10 mouse cellular contexts compared by ENCODE assay signal in the genomic region with DNA sequence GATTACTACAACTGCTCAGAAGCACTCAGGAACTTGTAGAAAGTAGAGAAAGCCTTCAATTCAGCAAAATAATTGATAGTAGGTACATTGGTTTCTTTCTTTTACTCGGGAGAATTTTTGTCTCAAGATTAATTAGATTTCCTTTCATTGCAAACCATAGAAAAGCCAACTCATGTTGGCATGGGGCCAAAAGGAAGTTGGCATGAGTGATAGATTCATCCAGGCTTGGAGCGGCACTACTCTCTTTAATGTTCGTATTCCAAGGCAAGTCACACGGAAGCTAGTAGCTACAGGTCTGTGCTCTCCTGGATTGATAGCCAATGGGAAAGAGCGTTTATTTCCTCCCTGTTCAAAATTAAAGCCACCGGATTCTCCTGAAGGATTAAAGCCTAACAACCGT.
A peak's percentile ranks its signal among the peaks of the same experiment; 100 is the strongest.
DNase-seq lines count a peak whose midpoint lies in the region; ATAC-seq and TF ChIP-seq lines count a peak whose summit lies in the region.
"Had no signal": no experiment of that assay in that cellular context is flagged by ENCODE, and none has a peak within 500 bp of the region (broad histone marks: within the 10 kb centered on the region; RNA-seq: fewer than 3 reads in every experiment).

No protein-coding gene starts in this region.

- TF ChIP-seq POLR2A in thymus, adult 2 months (IDR thresholded peaks at IDR 0.05; ENCODE audit: control insufficient read depth, extremely low read depth, insufficient read depth, low read length, poor library complexity): no peak

- no peaks in the 10 kb centered on the region for H3K9me3 ChIP-seq in kidney, postnatal 0 days (replicated peaks; ENCODE audit: low read length)
- H3K9me3 ChIP-seq in kidney, embryonic 16.5 days (ENCODE audit: low read length): no peaks in the 10 kb centered on the region
- H3K9me3 ChIP-seq: heart, embryonic 12.5 days had no signal

- ATAC-seq in kidney, postnatal 0 days (replicated peaks; ENCODE audit: low FRiP score, low read depth): no peak
- no peak for ATAC-seq in kidney, embryonic 16.5 days (ENCODE audit: low FRiP score, low TSS enrichment)
- ATAC-seq: inflammation-experienced regulatory T-cells, adult 6 months had no signal

- no peaks in the 10 kb centered on the region for H3K27me3 ChIP-seq in kidney, postnatal 0 days (ENCODE audit: insufficient read depth, low read length)
- no peaks in the 10 kb centered on the region for H3K27me3 ChIP-seq in kidney, embryonic 16.5 days (ENCODE audit: insufficient read depth, low read length)
- H3K27me3 ChIP-seq in thymus, adult 2 months (ENCODE audit: control insufficient read depth, insufficient read depth, low read length): no peaks in the 10 kb centered on the region
- H3K27me3 ChIP-seq: heart, embryonic 12.5 days had no signal

- WGBS in kidney, postnatal 0 days: 65% methylated on average over 7 of the region's 7 CpGs
- 71% methylated on average over 7 of the region's 7 CpGs for WGBS in kidney, embryonic 16.5 days
- 50% methylated on average over 7 of the region's 7 CpGs for WGBS in thymus, adult 2 months

- no peak overlapping the region for H3K4me3 ChIP-seq in kidney, postnatal 0 days (replicated peaks; ENCODE audit: low read depth, low read length)
- H3K4me3 ChIP-seq in kidney, embryonic 16.5 days (ENCODE audit: low read length): no peak overlapping the region
- H3K4me3 ChIP-seq in thymus, adult 2 months (ENCODE audit: control insufficient read depth, insufficient read depth, low read length): no peak overlapping the region
- H3K4me3 ChIP-seq: heart, embryonic 12.5 days; myocyte had no signal

- TF ChIP-seq CTCF in kidney, postnatal 0 days (IDR thresholded peaks at IDR 0.05; ENCODE audit: low read depth): no peak
- TF ChIP-seq CTCF in thymus, adult 2 months (IDR thresholded peaks at IDR 0.05; ENCODE audit: borderline replicate concordance, control insufficient read depth, extremely low read depth, insufficient read depth, low read length, poor library complexity): no peak

- DNase-seq in kidney, postnatal 0 days (ENCODE audit: low spot score): peak; percentile 4
- peak; percentile 39 for DNase-seq in urinary bladder, postnatal 14 days (ENCODE audit: low spot score)
- DNase-seq in urinary bladder, postnatal 4 days (ENCODE audit: low spot score in 2 of 2): no peak
- peak; percentile 14 to 37 for DNase-seq in kidney, postnatal 4 days
- no peak for DNase-seq in thymus, adult 2 months
- no peak for DNase-seq in cerebellum, adult 11 months

- H3K27ac ChIP-seq in kidney, postnatal 0 days: no peak overlapping the region
- H3K27ac ChIP-seq in kidney, embryonic 16.5 days (ENCODE audit: low read length): no peak overlapping the region
- H3K27ac ChIP-seq in thymus, adult 2 months (ENCODE audit: control insufficient read depth, insufficient read depth, low read length): no peak overlapping the region

- no peaks in the 10 kb centered on the region for H3K4me1 ChIP-seq in kidney, postnatal 0 days (replicated peaks; ENCODE audit: insufficient read depth, low read length)
- no peaks in the 10 kb centered on the region for H3K4me1 ChIP-seq in kidney, embryonic 16.5 days (ENCODE audit: insufficient read depth, low read length)
- no peaks in the 10 kb centered on the region for H3K4me1 ChIP-seq in thymus, adult 2 months (replicated peaks; ENCODE audit: control insufficient read depth, insufficient read depth, low read length)
- H3K4me1 ChIP-seq: heart, embryonic 12.5 days had no signal

- no peaks in the 10 kb centered on the region for H3K36me3 ChIP-seq in kidney, postnatal 0 days (ENCODE audit: insufficient read depth, low read length)
- no peaks in the 10 kb centered on the region for H3K36me3 ChIP-seq in kidney, embryonic 16.5 days (ENCODE audit: insufficient read depth, low read length)
- H3K36me3 ChIP-seq in thymus, adult 2 months (ENCODE audit: control insufficient read depth, insufficient read depth, low read length): no peaks in the 10 kb centered on the region
- H3K36me3 ChIP-seq: heart, embryonic 12.5 days had no signal

- no peak overlapping the region for H3K9ac ChIP-seq in kidney, postnatal 0 days (ENCODE audit: low read depth, low read length)
- H3K9ac ChIP-seq in kidney, embryonic 16.5 days (replicated peaks; ENCODE audit: low read length): no peak overlapping the region
- H3K9ac ChIP-seq: heart, embryonic 12.5 days had no signal

- H3K4me2 ChIP-seq in kidney, postnatal 0 days (ENCODE audit: low read length): no peak overlapping the region
- no peak overlapping the region for H3K4me2 ChIP-seq in kidney, embryonic 16.5 days (replicated peaks; ENCODE audit: low read depth, low read length)
- H3K4me2 ChIP-seq: heart, embryonic 12.5 days had no signal

Comparison
In these comparisons a context has a peak if more than half of its experiments do, and no peak if none do; other contexts are left out.
1. DNase-seq: peak in kidney, postnatal 0 days (single experiment), urinary bladder, postnatal 14 days (single experiment) and kidney, postnatal 4 days (2 of 2); none in urinary bladder, postnatal 4 days (0 of 2), thymus, adult 2 months (single experiment) and cerebellum, adult 11 months (single experiment).